Mouse (Mus musculus) ovary, adult 10 weeks (tissue): ENCODE data around the gene Klhl4. TPM values are rescaled to one million over a fixed set of nuclear protein-coding genes. Genes with fewer than 3 reads are reported as not detected.

ENCODE experiments used
- polyA plus RNA-seq: library from polyadenylated mRNA; stranded (reverse); fragments of 350-450 nt; fragmentation: Illumina TruSeq; extraction: RNeasy Lipid Tissue Mini Kit (QIAGEN cat#74804); gene quantifications from one replicate; pipeline ENCODE4 v1.2.3, GENCODE M21; 2014

Gene Klhl4
- 20.3 TPM for polyA plus RNA-seq

GRCm38 (mm10) chrX:114473782-114474731, at the start of gene Klhl4:
TSS of gene Klhl4 (plus strand) at chrX:114474333.

